Mouse (Mus musculus) liver, postnatal 0 days (tissue): ENCODE results near the gene Tbxas1.

Experiments
- CTCF ChIP-seq: sonication (generic); IDR thresholded peaks from 2 replicates; pipeline ENCODE4 v1.5.1; 2016; ENCODE audit warnings: antibody characterized with exemption, low read depth
- EP300 ChIP-seq: IDR thresholded peaks from 2 replicates; pipeline ENCODE4 v1.6.1; 2016; ENCODE audit warnings: antibody characterized with exemption, low read depth, mild to moderate bottlenecking

GRCm38 (mm10) chr6:38966839-38967238, 91.6 kb downstream of the Tbxas1 start:
- TF ChIP-seq EP300 (0 out of 2 replicates have a peak, but pooled peaks have one; percentile 31), CTCF (no peak)
